Mouse (Mus musculus): ENCODE data around the gene Tenm3. TPM values are rescaled to one million over a fixed set of nuclear protein-coding genes. Genes with fewer than 3 reads are reported as not detected.

Gene Tenm3
- polyA plus RNA-seq (2012; rRNA removed): 2.3 TPM in 2 replicates

DNA sequence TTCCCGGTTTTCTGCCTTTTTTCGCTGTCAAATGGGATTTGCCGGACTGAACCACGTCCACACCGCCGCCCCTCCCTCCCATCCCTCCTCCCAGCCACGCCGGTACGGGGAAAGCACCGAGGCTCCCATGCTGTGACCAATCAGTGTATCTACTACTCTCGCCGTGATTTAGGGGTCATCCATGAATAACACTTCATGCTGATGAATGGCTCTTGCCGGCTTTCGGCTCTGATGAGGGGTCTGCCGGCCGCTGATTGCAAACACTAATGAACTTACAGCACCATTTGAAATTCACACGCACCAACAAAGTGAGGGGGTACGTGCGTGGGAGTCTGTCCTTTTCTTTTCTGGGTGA is at the start of gene Tenm3:
TSS of gene Tenm3 (minus strand) at position 21 of the 355 bp plus-strand sequence.
- H3K36me3 ChIP-seq (ENCODE audit: control insufficient read depth, insufficient read depth, low read length): no peaks in the 10 kb centered on the region
- H3K27me3 ChIP-seq (ENCODE audit: control insufficient read depth, insufficient read depth, low read length): peaks cover 4% of the 10 kb centered on the region; the same call in 1 of the 2 replicates
- peak within 1 kb of the TSS; percentile 38 for H3K4me3 ChIP-seq (ENCODE audit: control insufficient read depth, insufficient read depth, low read length)
- WGBS: 4% methylated on average over 19 of the region's 19 CpGs
- TF ChIP-seq CTCF (IDR thresholded peaks at IDR 0.05; ENCODE audit: borderline replicate concordance, control insufficient read depth, extremely low read depth, insufficient read depth, low read length, poor library complexity): no peak
- TF ChIP-seq POLR2A (IDR thresholded peaks at IDR 0.05; ENCODE audit: control insufficient read depth, extremely low read depth, insufficient read depth, low read length, poor library complexity): no peak
- H3K27ac ChIP-seq (ENCODE audit: control insufficient read depth, insufficient read depth, low read length): no peak within 1 kb of the TSS
- no peaks in the 10 kb centered on the region for H3K4me1 ChIP-seq (replicated peaks; ENCODE audit: control insufficient read depth, insufficient read depth, low read length)
- DNase-seq: no peak

DNA sequence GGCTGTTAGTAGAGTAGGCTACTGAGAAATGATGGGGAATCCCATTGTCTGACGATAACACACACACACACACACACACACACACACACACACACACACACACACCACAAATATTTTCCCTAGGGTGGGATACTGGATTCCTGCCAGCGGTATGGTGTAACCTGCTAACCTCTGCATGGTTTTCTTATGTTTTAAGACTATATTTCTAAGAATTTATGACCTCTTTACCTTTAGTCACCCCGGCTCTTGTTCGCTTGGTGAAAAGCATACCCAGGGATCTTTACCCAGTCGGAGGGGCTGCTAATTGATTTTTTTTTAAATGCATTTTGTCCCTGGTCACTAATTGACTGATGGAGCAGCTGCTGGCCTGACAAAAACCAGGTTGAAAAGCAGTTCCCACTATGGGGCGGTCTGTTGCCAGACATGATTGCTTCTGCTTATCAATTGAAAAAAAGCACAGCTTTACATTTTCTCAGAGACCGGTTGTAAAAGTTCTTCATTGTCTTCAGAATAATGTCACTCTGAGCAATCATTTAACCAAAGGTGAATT is 46.5 kb upstream of the Tenm3 start:
- Histone ChIP-seq H3K36me3 (ENCODE audit: control insufficient read depth, insufficient read depth, low read length) (no peaks in the 10 kb centered on the region), H3K27ac (ENCODE audit: control insufficient read depth, insufficient read depth, low read length) (no peak overlapping the region), H3K4me1 (replicated peaks; ENCODE audit: control insufficient read depth, insufficient read depth, low read length) (no peaks in the 10 kb centered on the region), H3K27me3 (ENCODE audit: control insufficient read depth, insufficient read depth, low read length) (no peaks in the 10 kb centered on the region), H3K4me3 (ENCODE audit: control insufficient read depth, insufficient read depth, low read length) (no peak overlapping the region)
- 87% methylated on average over 7 of the region's 7 CpGs for WGBS
- no peak for DNase-seq
- TF ChIP-seq CTCF (IDR thresholded peaks at IDR 0.05; ENCODE audit: borderline replicate concordance, control insufficient read depth, extremely low read depth, insufficient read depth, low read length, poor library complexity) (no peak), POLR2A (IDR thresholded peaks at IDR 0.05; ENCODE audit: control insufficient read depth, extremely low read depth, insufficient read depth, low read length, poor library complexity) (no peak)

DNA sequence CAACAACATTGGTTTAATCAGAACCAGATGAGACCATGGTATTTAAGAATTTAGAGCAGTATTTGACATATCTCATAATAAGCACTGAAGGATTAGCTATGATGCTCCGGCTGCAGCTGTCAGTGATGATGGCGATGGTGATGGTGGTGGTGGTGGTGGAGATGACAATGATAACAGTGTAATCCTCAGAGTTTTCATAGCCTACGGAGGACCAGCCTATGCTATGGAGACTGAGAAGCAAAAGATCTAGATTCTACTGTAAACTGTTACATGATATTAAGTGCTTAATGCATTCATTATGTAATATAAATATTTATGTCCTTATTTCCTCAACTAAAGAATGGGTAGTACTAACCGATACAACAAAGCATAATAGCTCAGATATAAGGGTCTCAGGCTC is 40.5 kb upstream of the Tenm3 start:
- DNase-seq: no peak
- H3K27ac ChIP-seq (ENCODE audit: control insufficient read depth, insufficient read depth, low read length): no peak overlapping the region
- H3K36me3 ChIP-seq (ENCODE audit: control insufficient read depth, insufficient read depth, low read length): no peaks in the 10 kb centered on the region
- H3K4me1 ChIP-seq (replicated peaks; ENCODE audit: control insufficient read depth, insufficient read depth, low read length): no peaks in the 10 kb centered on the region
- TF ChIP-seq POLR2A (IDR thresholded peaks at IDR 0.05; ENCODE audit: control insufficient read depth, extremely low read depth, insufficient read depth, low read length, poor library complexity) (no peak), CTCF (IDR thresholded peaks at IDR 0.05; ENCODE audit: borderline replicate concordance, control insufficient read depth, extremely low read depth, insufficient read depth, low read length, poor library complexity) (no peak)
- H3K4me3 ChIP-seq (ENCODE audit: control insufficient read depth, insufficient read depth, low read length): no peak overlapping the region
- H3K27me3 ChIP-seq (ENCODE audit: control insufficient read depth, insufficient read depth, low read length): no peaks in the 10 kb centered on the region
- WGBS: 98% methylated on average over 4 of the region's 4 CpGs

DNA sequence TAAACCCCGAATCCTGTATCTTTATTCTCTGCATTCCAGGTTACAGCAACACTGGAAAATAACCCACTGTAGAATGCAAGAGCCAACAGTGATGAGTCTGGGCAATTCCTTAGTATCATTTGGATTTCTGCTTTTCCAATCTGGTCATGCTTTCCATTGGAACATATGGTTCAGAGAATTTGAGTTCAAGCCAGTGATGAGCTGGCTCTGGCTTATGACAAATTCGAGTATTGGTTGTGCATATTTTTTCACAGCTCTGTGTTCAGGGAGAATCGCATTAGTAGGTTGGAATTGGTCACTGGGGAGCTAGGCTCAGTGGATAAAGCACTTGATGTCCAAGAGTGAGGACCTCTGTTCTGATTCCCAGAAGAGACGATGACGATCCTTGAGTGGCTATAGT is 36.8 kb upstream of the Tenm3 start:
- no peaks in the 10 kb centered on the region for H3K27me3 ChIP-seq (ENCODE audit: control insufficient read depth, insufficient read depth, low read length)
- TF ChIP-seq POLR2A (IDR thresholded peaks at IDR 0.05; ENCODE audit: control insufficient read depth, extremely low read depth, insufficient read depth, low read length, poor library complexity) (no peak), CTCF (IDR thresholded peaks at IDR 0.05; ENCODE audit: borderline replicate concordance, control insufficient read depth, extremely low read depth, insufficient read depth, low read length, poor library complexity) (no peak)
- H3K36me3 ChIP-seq (ENCODE audit: control insufficient read depth, insufficient read depth, low read length): no peaks in the 10 kb centered on the region
- no peaks in the 10 kb centered on the region for H3K4me1 ChIP-seq (replicated peaks; ENCODE audit: control insufficient read depth, insufficient read depth, low read length)
- no peak overlapping the region for H3K27ac ChIP-seq (ENCODE audit: control insufficient read depth, insufficient read depth, low read length)
- WGBS: 90% methylated on average over 5 of the region's 5 CpGs
- H3K4me3 ChIP-seq (ENCODE audit: control insufficient read depth, insufficient read depth, low read length): no peak overlapping the region
- DNase-seq: no peak

DNA sequence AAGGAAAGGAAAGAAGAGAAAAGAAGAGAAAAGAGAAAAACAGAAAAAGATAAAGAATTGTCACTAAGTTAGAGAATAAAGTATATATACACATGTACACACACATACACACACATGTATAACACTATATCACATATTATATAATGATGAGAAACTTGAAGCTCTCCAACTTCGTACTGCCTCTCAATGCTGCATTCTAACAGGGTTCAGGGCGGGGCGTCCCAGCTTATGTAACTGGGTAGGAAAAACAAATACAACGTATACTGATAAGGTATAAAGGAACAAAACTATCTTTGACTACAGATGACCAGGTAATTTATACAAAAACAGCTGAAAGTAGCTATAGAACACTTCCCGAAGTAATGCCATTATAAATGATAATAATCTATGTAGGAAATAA is 22.2 kb upstream of the Tenm3 start:
- Histone ChIP-seq H3K27me3 (ENCODE audit: control insufficient read depth, insufficient read depth, low read length) (no peaks in the 10 kb centered on the region), H3K4me1 (replicated peaks; ENCODE audit: control insufficient read depth, insufficient read depth, low read length) (no peaks in the 10 kb centered on the region), H3K36me3 (ENCODE audit: control insufficient read depth, insufficient read depth, low read length) (no peaks in the 10 kb centered on the region), H3K27ac (ENCODE audit: control insufficient read depth, insufficient read depth, low read length) (no peak overlapping the region), H3K4me3 (ENCODE audit: control insufficient read depth, insufficient read depth, low read length) (no peak overlapping the region)
- WGBS: 97% methylated on average over 5 of the region's 5 CpGs
- DNase-seq: no peak
- TF ChIP-seq POLR2A (IDR thresholded peaks at IDR 0.05; ENCODE audit: control insufficient read depth, extremely low read depth, insufficient read depth, low read length, poor library complexity) (no peak), CTCF (IDR thresholded peaks at IDR 0.05; ENCODE audit: borderline replicate concordance, control insufficient read depth, extremely low read depth, insufficient read depth, low read length, poor library complexity) (no peak)

DNA sequence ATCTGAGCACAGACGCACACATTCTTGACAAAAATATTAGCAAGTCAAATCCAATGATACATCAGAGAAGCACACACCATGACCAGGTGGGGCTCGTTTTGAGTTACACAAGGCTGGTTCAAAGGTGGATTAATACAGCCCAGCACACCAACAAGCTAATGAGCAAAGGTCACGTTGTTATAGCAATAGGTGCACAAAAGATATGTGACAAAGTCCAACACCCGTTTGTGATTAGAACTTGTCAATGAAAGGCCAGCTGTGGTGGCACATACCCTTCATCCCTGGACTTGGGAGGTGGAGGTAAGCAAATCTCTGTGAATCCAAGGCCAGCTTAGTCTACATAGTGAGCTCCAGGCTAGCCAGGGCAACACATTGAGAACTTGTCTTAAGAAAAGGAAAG is 21.7 kb upstream of the Tenm3 start:
- no peak for DNase-seq
- no peaks in the 10 kb centered on the region for H3K27me3 ChIP-seq (ENCODE audit: control insufficient read depth, insufficient read depth, low read length)
- no peak overlapping the region for H3K4me3 ChIP-seq (ENCODE audit: control insufficient read depth, insufficient read depth, low read length)
- H3K4me1 ChIP-seq (replicated peaks; ENCODE audit: control insufficient read depth, insufficient read depth, low read length): no peaks in the 10 kb centered on the region
- no peak overlapping the region for H3K27ac ChIP-seq (ENCODE audit: control insufficient read depth, insufficient read depth, low read length)
- no peaks in the 10 kb centered on the region for H3K36me3 ChIP-seq (ENCODE audit: control insufficient read depth, insufficient read depth, low read length)
- 82% methylated on average over 4 of the region's 4 CpGs for WGBS
- TF ChIP-seq POLR2A (IDR thresholded peaks at IDR 0.05; ENCODE audit: control insufficient read depth, extremely low read depth, insufficient read depth, low read length, poor library complexity): no peak
- TF ChIP-seq CTCF (IDR thresholded peaks at IDR 0.05; ENCODE audit: borderline replicate concordance, control insufficient read depth, extremely low read depth, insufficient read depth, low read length, poor library complexity): no peak

Measured in thymus, adult 2 months (tissue).